Mouse (Mus musculus) mesoderm, embryonic 11.5 days (tissue): ENCODE measurements around the gene Noxa1.

ENCODE experiments used
- DNase-seq: peaks from one replicate; pipeline ENCODE4 v3.0.0-alpha.2; 2012; ENCODE audit warnings: low read depth, low spot score

The Noxa1 gene

GRCm38 (mm10) chr2:25040089-25040488, 54.9 kb downstream of the Noxa1 start:
- DNase-seq = no peak
